Mouse (Mus musculus) heart, postnatal 0 days (tissue): ENCODE measurements around the gene Fam81b.

Experiments
- CTCF ChIP-seq: IDR thresholded peaks from 2 replicates; pipeline ENCODE4 v1.5.1; 2016; ENCODE audit warnings: antibody characterized with exemption, control low read depth, low read depth
- EP300 ChIP-seq: IDR thresholded peaks from 2 replicates; pipeline ENCODE4 v1.6.1; 2016; ENCODE audit warnings: antibody characterized with exemption, low read depth

- TF ChIP-seq CTCF (no peak), EP300 (no peak)
Observed at GRCm38 (mm10) chr13:76195431-76196138, 109.3 kb downstream of the Fam81b start.
